Mouse (Mus musculus): ENCODE measurements around the gene Cldnd2. TPM values are rescaled to one million over a fixed set of nuclear protein-coding genes. Genes with fewer than 3 reads are reported as not detected.

Cldnd2 gene
- polyA plus RNA-seq, 1 experiment, result not detected

- Histone ChIP-seq H3K36me3 (ENCODE audit: control insufficient read depth, insufficient read depth, low read length, poor library complexity, severe bottlenecking) (no peaks in the 10 kb centered on the region), H3K9me3 (replicated peaks; ENCODE audit: control insufficient read depth, insufficient read depth, low read length, poor library complexity, severe bottlenecking) (no peaks in the 10 kb centered on the region), H3K9ac (ENCODE audit: low read depth, poor library complexity, severe bottlenecking) (no peak overlapping the region), H3K4me1 (ENCODE audit: control insufficient read depth, insufficient read depth, low read length) (no peaks in the 10 kb centered on the region), H3K27ac (ENCODE audit: insufficient read depth, low read length) (no peak overlapping the region), H3K4me3 (ENCODE audit: low read depth, low read length) (no peak overlapping the region), H3K27me3 (ENCODE audit: control insufficient read depth, insufficient read depth, low read length, poor library complexity, severe bottlenecking) (no peaks in the 10 kb centered on the region)
- no peak for TF ChIP-seq EP300 (IDR thresholded peaks at IDR 0.05; ENCODE audit: insufficient read depth, low read depth, low read length)
- TF ChIP-seq POLR2A (IDR thresholded peaks at IDR 0.05; ENCODE audit: insufficient read depth, low read length), result no peak
- no peak for TF ChIP-seq CTCF (IDR thresholded peaks at IDR 0.05; ENCODE audit: low read depth, low read length)
Observed at GRCm38 (mm10) chr7:43429500-43429899, 11.1 kb upstream of the Cldnd2 start.

- TF ChIP-seq EP300 (IDR thresholded peaks at IDR 0.05; ENCODE audit: insufficient read depth, low read depth, low read length) (no peak), CTCF (IDR thresholded peaks at IDR 0.05; ENCODE audit: low read depth, low read length) (no peak), POLR2A (IDR thresholded peaks at IDR 0.05; ENCODE audit: insufficient read depth, low read length) (no peak)
- no peaks in the 10 kb centered on the region for H3K4me1 ChIP-seq (ENCODE audit: control insufficient read depth, insufficient read depth, low read length)
- no peaks in the 10 kb centered on the region for H3K27me3 ChIP-seq (ENCODE audit: control insufficient read depth, insufficient read depth, low read length, poor library complexity, severe bottlenecking)
- H3K9me3 ChIP-seq (replicated peaks; ENCODE audit: control insufficient read depth, insufficient read depth, low read length, poor library complexity, severe bottlenecking), result no peaks in the 10 kb centered on the region
- H3K36me3 ChIP-seq (ENCODE audit: control insufficient read depth, insufficient read depth, low read length, poor library complexity, severe bottlenecking), result no peaks in the 10 kb centered on the region
- H3K4me3 ChIP-seq (ENCODE audit: low read depth, low read length), result no peak overlapping the region
- H3K27ac ChIP-seq (ENCODE audit: insufficient read depth, low read length), result no peak overlapping the region
- H3K9ac ChIP-seq (ENCODE audit: low read depth, poor library complexity, severe bottlenecking), result no peak overlapping the region
Observed at GRCm38 (mm10) chr7:43432891-43433290, 7.7 kb upstream of the Cldnd2 start.

GRCm38 (mm10) chr7:43434676-43435075 lies 5.9 kb upstream of the Cldnd2 start:
- no peak overlapping the region for H3K9ac ChIP-seq (ENCODE audit: low read depth, poor library complexity, severe bottlenecking)
- no peak overlapping the region for H3K4me3 ChIP-seq (ENCODE audit: low read depth, low read length)
- no peaks in the 10 kb centered on the region for H3K36me3 ChIP-seq (ENCODE audit: control insufficient read depth, insufficient read depth, low read length, poor library complexity, severe bottlenecking)
- no peaks in the 10 kb centered on the region for H3K4me1 ChIP-seq (ENCODE audit: control insufficient read depth, insufficient read depth, low read length)
- no peaks in the 10 kb centered on the region for H3K9me3 ChIP-seq (replicated peaks; ENCODE audit: control insufficient read depth, insufficient read depth, low read length, poor library complexity, severe bottlenecking)
- no peak overlapping the region for H3K27ac ChIP-seq (ENCODE audit: insufficient read depth, low read length)
- no peaks in the 10 kb centered on the region for H3K27me3 ChIP-seq (ENCODE audit: control insufficient read depth, insufficient read depth, low read length, poor library complexity, severe bottlenecking)
- TF ChIP-seq POLR2A (IDR thresholded peaks at IDR 0.05; ENCODE audit: insufficient read depth, low read length) (no peak), CTCF (IDR thresholded peaks at IDR 0.05; ENCODE audit: low read depth, low read length) (no peak), EP300 (IDR thresholded peaks at IDR 0.05; ENCODE audit: insufficient read depth, low read depth, low read length) (no peak)

- H3K27ac ChIP-seq (ENCODE audit: insufficient read depth, low read length), result no peak within 1 kb of the TSS
- H3K4me1 ChIP-seq (ENCODE audit: control insufficient read depth, insufficient read depth, low read length), result no peaks in the 10 kb centered on the region
- no peaks in the 10 kb centered on the region for H3K27me3 ChIP-seq (ENCODE audit: control insufficient read depth, insufficient read depth, low read length, poor library complexity, severe bottlenecking)
- no peaks in the 10 kb centered on the region for H3K9me3 ChIP-seq (replicated peaks; ENCODE audit: control insufficient read depth, insufficient read depth, low read length, poor library complexity, severe bottlenecking)
- no peaks in the 10 kb centered on the region for H3K36me3 ChIP-seq (ENCODE audit: control insufficient read depth, insufficient read depth, low read length, poor library complexity, severe bottlenecking)
- no peak within 1 kb of the TSS for H3K9ac ChIP-seq (ENCODE audit: low read depth, poor library complexity, severe bottlenecking)
- no peak within 1 kb of the TSS for H3K4me3 ChIP-seq (ENCODE audit: low read depth, low read length)
- TF ChIP-seq CTCF (IDR thresholded peaks at IDR 0.05; ENCODE audit: low read depth, low read length), result no peak
- no peak for TF ChIP-seq EP300 (IDR thresholded peaks at IDR 0.05; ENCODE audit: insufficient read depth, low read depth, low read length)
- no peak for TF ChIP-seq POLR2A (IDR thresholded peaks at IDR 0.05; ENCODE audit: insufficient read depth, low read length)
Observed at GRCm38 (mm10) chr7:43436341-43437255, 4.0 kb upstream of the Cldnd2 start, which contains the start of gene Nkg7. TSS of gene Nkg7 (plus strand) at chr7:43437073.

- Histone ChIP-seq H3K27me3 (ENCODE audit: control insufficient read depth, insufficient read depth, low read length, poor library complexity, severe bottlenecking) (no peaks in the 10 kb centered on the region), H3K9me3 (replicated peaks; ENCODE audit: control insufficient read depth, insufficient read depth, low read length, poor library complexity, severe bottlenecking) (no peaks in the 10 kb centered on the region)
- no peak for TF ChIP-seq CTCF (IDR thresholded peaks at IDR 0.05; ENCODE audit: low read depth, low read length)
- no peak for TF ChIP-seq EP300 (IDR thresholded peaks at IDR 0.05; ENCODE audit: insufficient read depth, low read depth, low read length)
- no peak for TF ChIP-seq POLR2A (IDR thresholded peaks at IDR 0.05; ENCODE audit: insufficient read depth, low read length)
Observed at GRCm38 (mm10) chr7:43438611-43439010, 2.0 kb upstream of the Cldnd2 start.

GRCm38 (mm10) chr7:43441071-43441470 lies 489 bp downstream of the Cldnd2 start:
- TF ChIP-seq CTCF (IDR thresholded peaks at IDR 0.05; ENCODE audit: low read depth, low read length) (no peak), POLR2A (IDR thresholded peaks at IDR 0.05; ENCODE audit: insufficient read depth, low read length) (no peak), EP300 (IDR thresholded peaks at IDR 0.05; ENCODE audit: insufficient read depth, low read depth, low read length) (no peak)
- H3K36me3 ChIP-seq (ENCODE audit: control insufficient read depth, insufficient read depth, low read length, poor library complexity, severe bottlenecking), result no peaks in the 10 kb centered on the region
- H3K27me3 ChIP-seq (ENCODE audit: control insufficient read depth, insufficient read depth, low read length, poor library complexity, severe bottlenecking), result no peaks in the 10 kb centered on the region
- no peak overlapping the region for H3K27ac ChIP-seq (ENCODE audit: insufficient read depth, low read length)
- H3K9ac ChIP-seq (ENCODE audit: low read depth, poor library complexity, severe bottlenecking), result no peak overlapping the region
- H3K9me3 ChIP-seq (replicated peaks; ENCODE audit: control insufficient read depth, insufficient read depth, low read length, poor library complexity, severe bottlenecking), result no peaks in the 10 kb centered on the region
- peaks cover 4% of the 10 kb centered on the region for H3K4me1 ChIP-seq (ENCODE audit: control insufficient read depth, insufficient read depth, low read length)
- no peak overlapping the region for H3K4me3 ChIP-seq (ENCODE audit: low read depth, low read length)

More at GRCm38 (mm10) chr7:43438611-43439010, 2.0 kb upstream of the Cldnd2 start:
- no peak overlapping the region for H3K9ac ChIP-seq (ENCODE audit: low read depth, poor library complexity, severe bottlenecking)
- H3K4me1 ChIP-seq (ENCODE audit: control insufficient read depth, insufficient read depth, low read length), result peaks cover 4% of the 10 kb centered on the region
- H3K4me3 ChIP-seq (ENCODE audit: low read depth, low read length), result no peak overlapping the region
- no peaks in the 10 kb centered on the region for H3K36me3 ChIP-seq (ENCODE audit: control insufficient read depth, insufficient read depth, low read length, poor library complexity, severe bottlenecking)
- H3K27ac ChIP-seq (ENCODE audit: insufficient read depth, low read length), result no peak overlapping the region

All from ES-Bruce4 (cell line).